Mouse (Mus musculus): ENCODE results near the gene Mical2. TPM values are rescaled to one million over a fixed set of nuclear protein-coding genes. Genes with fewer than 3 reads are reported as not detected.
A peak's percentile ranks its signal among the peaks of the same experiment; 100 is the strongest.

The Mical2 gene
- polyA plus RNA-seq, 1 experiment from 2014 or later: 4.0 TPM

- H3K4me3 ChIP-seq (ENCODE audit: inconsistent target): no peak overlapping the region
- 66% methylated on average over 8 of the region's 8 CpGs for WGBS (ENCODE audit: missing documents)
- H3K36me3 ChIP-seq (ENCODE audit: inconsistent target): no peaks in the 10 kb centered on the region
- no peak overlapping the region for H3K27ac ChIP-seq
- H3K79me2 ChIP-seq (ENCODE audit: inconsistent target): no peaks in the 10 kb centered on the region
Measured at GRCm38 (mm10) chr7:112295426-112296221, 70.0 kb downstream of the Mical2 start.

GRCm38 (mm10) chr7:112298032-112298431 is 72.4 kb downstream of the Mical2 start:
- WGBS (ENCODE audit: missing documents): 90% methylated on average over 9 of the region's 9 CpGs
- no peaks in the 10 kb centered on the region for H3K36me3 ChIP-seq (ENCODE audit: inconsistent target)
- H3K4me3 ChIP-seq (ENCODE audit: inconsistent target): no peak overlapping the region
- no peaks in the 10 kb centered on the region for H3K79me2 ChIP-seq (ENCODE audit: inconsistent target)
- no peak overlapping the region for H3K27ac ChIP-seq

GRCm38 (mm10) chr7:112298871-112299422 is 73.3 kb downstream of the Mical2 start:
- peak overlapping the region; percentile 48 for H3K27ac ChIP-seq
- H3K79me2 ChIP-seq (ENCODE audit: inconsistent target): no peaks in the 10 kb centered on the region
- no peak overlapping the region for H3K4me3 ChIP-seq (ENCODE audit: inconsistent target)
- H3K36me3 ChIP-seq (ENCODE audit: inconsistent target): no peaks in the 10 kb centered on the region
- 95% methylated on average over 3 of the region's 3 CpGs for WGBS (ENCODE audit: missing documents)

- no peaks in the 10 kb centered on the region for H3K79me2 ChIP-seq (ENCODE audit: inconsistent target)
- WGBS (ENCODE audit: missing documents): 62% methylated on average over 10 of the region's 10 CpGs
- peak overlapping the region; percentile 48 for H3K27ac ChIP-seq
- no peaks in the 10 kb centered on the region for H3K36me3 ChIP-seq (ENCODE audit: inconsistent target)
- no peak overlapping the region for H3K4me3 ChIP-seq (ENCODE audit: inconsistent target)
Measured at GRCm38 (mm10) chr7:112299521-112300096, 74.0 kb downstream of the Mical2 start.

GRCm38 (mm10) chr7:112300141-112300540 is 74.5 kb downstream of the Mical2 start:
- H3K4me3 ChIP-seq (ENCODE audit: inconsistent target): no peak overlapping the region
- H3K79me2 ChIP-seq (ENCODE audit: inconsistent target): no peaks in the 10 kb centered on the region
- WGBS (ENCODE audit: missing documents): 93% methylated on average over 5 of the region's 5 CpGs
- 0 out of 2 replicates have a peak overlapping the region, but pooled peaks have one; percentile 17 for H3K27ac ChIP-seq
- H3K36me3 ChIP-seq (ENCODE audit: inconsistent target): no peaks in the 10 kb centered on the region

- no peak overlapping the region for H3K27ac ChIP-seq
- H3K79me2 ChIP-seq (ENCODE audit: inconsistent target): no peaks in the 10 kb centered on the region
- no peaks in the 10 kb centered on the region for H3K36me3 ChIP-seq (ENCODE audit: inconsistent target)
- H3K4me3 ChIP-seq (ENCODE audit: inconsistent target): no peak overlapping the region
Measured at GRCm38 (mm10) chr7:112301052-112301451, 75.4 kb downstream of the Mical2 start.

- Histone ChIP-seq H3K27ac (no peak overlapping the region), H3K36me3 (ENCODE audit: inconsistent target) (no peaks in the 10 kb centered on the region), H3K79me2 (ENCODE audit: inconsistent target) (no peaks in the 10 kb centered on the region), H3K4me3 (ENCODE audit: inconsistent target) (no peak overlapping the region)
- WGBS (ENCODE audit: missing documents): 93% methylated on average over 8 of the region's 8 CpGs
Measured at GRCm38 (mm10) chr7:112304382-112304781, 78.7 kb downstream of the Mical2 start.

- Histone ChIP-seq H3K27ac (no peak overlapping the region), H3K79me2 (ENCODE audit: inconsistent target) (no peaks in the 10 kb centered on the region), H3K36me3 (ENCODE audit: inconsistent target) (no peaks in the 10 kb centered on the region), H3K4me3 (ENCODE audit: inconsistent target) (no peak overlapping the region)
- 93% methylated on average over 11 of the region's 11 CpGs for WGBS (ENCODE audit: missing documents)
Measured at GRCm38 (mm10) chr7:112309289-112310016, 83.8 kb downstream of the Mical2 start.

- H3K79me2 ChIP-seq (ENCODE audit: inconsistent target): no peaks in the 10 kb centered on the region
- no peak overlapping the region for H3K4me3 ChIP-seq (ENCODE audit: inconsistent target)
- no peaks in the 10 kb centered on the region for H3K36me3 ChIP-seq (ENCODE audit: inconsistent target)
- no peak overlapping the region for H3K27ac ChIP-seq
- WGBS (ENCODE audit: missing documents): 98% methylated on average over 4 of the region's 4 CpGs
Measured at GRCm38 (mm10) chr7:112310017-112310360, 84.3 kb downstream of the Mical2 start.

- no peaks in the 10 kb centered on the region for H3K79me2 ChIP-seq (ENCODE audit: inconsistent target)
- WGBS (ENCODE audit: missing documents): 98% methylated on average over 5 of the region's 5 CpGs
- H3K4me3 ChIP-seq (ENCODE audit: inconsistent target): no peak overlapping the region
- H3K27ac ChIP-seq: no peak overlapping the region
- H3K36me3 ChIP-seq (ENCODE audit: inconsistent target): no peaks in the 10 kb centered on the region
Measured at GRCm38 (mm10) chr7:112313211-112313610, 87.6 kb downstream of the Mical2 start.

- WGBS (ENCODE audit: missing documents): 80% methylated on average over 5 of the region's 5 CpGs
- no peaks in the 10 kb centered on the region for H3K79me2 ChIP-seq (ENCODE audit: inconsistent target)
- no peak overlapping the region for H3K4me3 ChIP-seq (ENCODE audit: inconsistent target)
- H3K27ac ChIP-seq: no peak overlapping the region
- no peaks in the 10 kb centered on the region for H3K36me3 ChIP-seq (ENCODE audit: inconsistent target)
Measured at GRCm38 (mm10) chr7:112313670-112314069, 88.0 kb downstream of the Mical2 start.

- Histone ChIP-seq H3K27ac (no peak overlapping the region), H3K4me3 (ENCODE audit: inconsistent target) (no peak overlapping the region), H3K36me3 (ENCODE audit: inconsistent target) (no peaks in the 10 kb centered on the region), H3K79me2 (ENCODE audit: inconsistent target) (no peaks in the 10 kb centered on the region)
- WGBS (ENCODE audit: missing documents): 78% methylated on average over 1 of the region's 1 CpGs
Measured at GRCm38 (mm10) chr7:112316239-112316638, 90.6 kb downstream of the Mical2 start.

GRCm38 (mm10) chr7:112317491-112317890 is 91.8 kb downstream of the Mical2 start:
- 90% methylated on average over 5 of the region's 5 CpGs for WGBS (ENCODE audit: missing documents)
- no peaks in the 10 kb centered on the region for H3K79me2 ChIP-seq (ENCODE audit: inconsistent target)
- no peak overlapping the region for H3K27ac ChIP-seq
- H3K36me3 ChIP-seq (ENCODE audit: inconsistent target): no peaks in the 10 kb centered on the region
- H3K4me3 ChIP-seq (ENCODE audit: inconsistent target): no peak overlapping the region

GRCm38 (mm10) chr7:112318306-112318705 is 92.7 kb downstream of the Mical2 start:
- no peaks in the 10 kb centered on the region for H3K36me3 ChIP-seq (ENCODE audit: inconsistent target)
- no peak overlapping the region for H3K27ac ChIP-seq
- WGBS (ENCODE audit: missing documents): 93% methylated on average over 11 of the region's 11 CpGs
- no peak overlapping the region for H3K4me3 ChIP-seq (ENCODE audit: inconsistent target)
- H3K79me2 ChIP-seq (ENCODE audit: inconsistent target): no peaks in the 10 kb centered on the region

- H3K27ac ChIP-seq: no peak overlapping the region
- H3K79me2 ChIP-seq (ENCODE audit: inconsistent target): no peaks in the 10 kb centered on the region
- H3K36me3 ChIP-seq (ENCODE audit: inconsistent target): no peaks in the 10 kb centered on the region
- no peak overlapping the region for H3K4me3 ChIP-seq (ENCODE audit: inconsistent target)
- 97% methylated on average over 4 of the region's 4 CpGs for WGBS (ENCODE audit: missing documents)
Measured at GRCm38 (mm10) chr7:112319419-112319818, 93.8 kb downstream of the Mical2 start.
